Mouse (Mus musculus): ENCODE measurements around the gene Creb3. TPM values are rescaled to one million over a fixed set of nuclear protein-coding genes. Genes with fewer than 3 reads are reported as not detected.
"Not testable (repeated sequence)": the region's sequence is repeated elsewhere in the genome, so short reads cannot be mapped to it uniquely, and the experiment has no call there.

Gene Creb3
- polyA plus RNA-seq, 1 experiment from 2014 or later, result 74.6 TPM

DNA sequence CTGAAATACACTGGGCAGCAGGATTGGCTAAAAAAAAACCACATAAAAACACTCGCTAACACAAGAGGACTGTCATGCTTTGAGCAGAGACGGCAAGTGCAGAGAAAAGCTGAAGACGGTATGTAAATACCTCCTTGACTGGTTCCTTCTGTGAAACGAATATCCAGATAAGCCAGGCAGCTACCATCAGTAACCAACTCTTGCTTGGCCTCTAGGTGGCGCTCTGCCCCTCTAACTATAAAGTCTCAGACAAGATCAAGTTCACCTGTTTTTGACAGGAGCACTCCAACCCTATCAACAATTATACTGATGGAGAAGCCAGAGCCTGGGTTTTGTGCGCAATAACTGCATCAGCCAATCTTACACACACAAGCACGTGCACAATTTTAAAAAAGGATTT, 31.6 kb upstream of the Creb3 start:
- TF ChIP-seq CTCF (IDR thresholded peaks at IDR 0.05), result no peak
- no peaks in the 10 kb centered on the region for H3K27me3 ChIP-seq
- ATAC-seq (no peak), DNase-seq (ENCODE audit: low read depth, low spot score) (no peak)
- in situ Hi-C loops (cut with MboI; ENCODE audit: low pct_unique_long_range_greater_than_20kb), result no loop called here
- CTCF ChIA-PET, result interaction anchor here (0.7 to 2.4 kb wide), 18 partner anchors 10 to 141 kb away, joined by 3 to 12 read pairs (median 4); partner anchors contain the start of genes Arhgef39, Creb3 and Tln1
- POLR2A ChIA-PET, result interaction anchor here (1.3 kb wide), 1 partner anchor 8 kb away, joined by 3 read pairs; no protein-coding TSS in a partner anchor

DNA sequence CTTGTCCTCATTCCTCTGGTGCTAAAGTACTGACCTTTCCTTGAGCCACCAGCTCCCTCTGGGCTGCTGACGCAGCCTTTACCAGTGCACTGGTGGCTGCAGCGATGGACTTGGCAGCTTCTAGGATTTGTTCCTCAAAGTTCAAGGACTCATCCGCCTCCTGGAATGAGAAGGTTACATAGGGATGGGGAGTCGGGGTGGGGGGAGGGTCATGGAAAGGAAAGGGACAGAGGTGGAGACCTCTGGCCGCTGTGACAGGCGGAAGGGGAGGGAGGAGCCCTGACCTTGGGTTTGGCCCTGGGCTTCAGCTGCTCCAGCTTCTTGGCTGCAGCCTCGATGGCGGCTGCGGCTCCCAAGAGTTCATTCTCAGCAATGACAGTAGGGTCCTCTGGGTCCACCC, 28.9 kb upstream of the Creb3 start:
- no peak for ATAC-seq
- no peak for DNase-seq (ENCODE audit: low read depth, low spot score)
- in situ Hi-C loops (cut with MboI; ENCODE audit: low pct_unique_long_range_greater_than_20kb), result no loop called here
- ChIA-PET POLR2A (no interaction called here), CTCF (interaction anchor here (0.9 kb wide), 1 partner anchor 103 kb away, joined by 3 read pairs; no protein-coding TSS in a partner anchor)
- no peaks in the 10 kb centered on the region for H3K27me3 ChIP-seq
- no peak for TF ChIP-seq CTCF (IDR thresholded peaks at IDR 0.05)

DNA sequence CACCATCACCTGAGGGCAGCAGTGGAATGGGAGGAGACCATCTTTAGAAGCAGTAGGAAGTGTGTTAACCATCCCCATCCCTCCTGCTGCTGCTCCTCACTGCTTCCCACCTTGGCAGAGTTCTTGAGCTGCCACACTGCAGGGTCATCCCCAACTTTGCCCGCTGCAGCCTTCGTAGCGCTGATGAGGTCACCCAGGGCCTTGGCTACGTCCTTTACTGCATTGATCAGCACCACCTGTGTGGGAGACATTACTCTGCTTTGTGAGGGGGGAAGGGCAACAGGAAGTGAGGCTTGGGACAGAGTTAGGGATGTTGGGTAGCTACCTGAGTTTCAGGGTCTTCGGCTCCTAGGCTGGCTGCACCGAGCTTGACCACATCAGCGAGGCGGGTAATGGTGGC, 26.5 kb upstream of the Creb3 start:
- DNase-seq (ENCODE audit: low read depth, low spot score) (no peak), ATAC-seq (no peak)
- CTCF ChIA-PET, result interaction anchor here (0.8 to 0.9 kb wide), 2 partner anchors 9 to 11 kb away, joined by 3 read pairs; no protein-coding TSS in a partner anchor
- in situ Hi-C loops (cut with MboI; ENCODE audit: low pct_unique_long_range_greater_than_20kb), result no loop called here
- no peak for TF ChIP-seq CTCF (IDR thresholded peaks at IDR 0.05)
- POLR2A ChIA-PET, result interaction anchor here (0.6 to 0.9 kb wide), 2 partner anchors 26 to 143 kb away, joined by 3 to 4 read pairs; no protein-coding TSS in a partner anchor
- no peaks in the 10 kb centered on the region for H3K27me3 ChIP-seq

DNA sequence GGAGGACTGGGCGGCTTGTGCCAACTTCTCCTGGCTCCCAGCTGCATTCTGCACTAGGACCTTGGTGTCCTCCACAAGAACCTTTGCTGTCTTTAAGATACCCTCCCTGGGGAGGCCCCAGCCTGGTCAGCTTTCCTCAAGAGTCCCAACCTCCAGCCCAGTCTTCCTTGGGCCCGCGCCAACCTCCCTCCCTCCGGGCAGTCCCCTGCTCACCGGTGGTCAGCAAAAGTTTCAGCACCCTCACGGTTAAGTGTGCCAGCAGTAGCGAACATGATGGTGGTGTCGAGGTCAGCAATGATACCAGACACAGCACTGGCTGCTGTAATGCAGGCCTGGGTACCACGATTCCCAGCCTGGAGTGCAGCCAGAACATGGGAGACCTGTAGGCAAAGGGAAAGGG, 26.1 kb upstream of the Creb3 start:
- TF ChIP-seq CTCF (IDR thresholded peaks at IDR 0.05), result no peak
- CTCF ChIA-PET, result interaction anchor here (0.8 to 0.9 kb wide), 2 partner anchors 9 to 11 kb away, joined by 3 read pairs; no protein-coding TSS in a partner anchor
- no peaks in the 10 kb centered on the region for H3K27me3 ChIP-seq
- DNase-seq (ENCODE audit: low read depth, low spot score), result no peak
- POLR2A ChIA-PET, result interaction anchor here (0.5 to 0.9 kb wide), 2 partner anchors 24 to 25 kb away, joined by 4 to 5 read pairs; no protein-coding TSS in a partner anchor
- in situ Hi-C loops (cut with MboI; ENCODE audit: low pct_unique_long_range_greater_than_20kb), result no loop called here
- ATAC-seq, result no peak

DNA sequence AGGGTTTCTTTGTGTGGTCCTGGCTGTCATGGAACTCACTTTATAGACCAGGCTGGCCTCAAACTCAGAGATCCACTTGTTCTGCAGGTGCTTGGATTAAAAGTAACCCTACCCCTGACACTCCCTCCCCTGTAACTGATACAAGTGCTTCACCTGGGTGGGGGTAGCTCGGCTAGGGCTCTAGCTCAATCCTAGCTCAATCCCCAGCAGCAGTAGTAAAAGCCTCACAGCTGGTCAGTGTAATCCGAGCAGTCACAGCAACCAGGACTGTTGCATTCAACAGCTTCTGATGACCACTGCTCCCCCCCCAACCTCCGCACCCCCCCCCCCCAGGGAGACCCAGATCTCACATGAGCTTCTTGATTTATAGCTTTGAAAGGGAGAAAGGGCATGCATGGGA, 20.1 kb upstream of the Creb3 start:
- CTCF ChIA-PET, result interaction anchor here (1.0 to 1.3 kb wide), 3 partner anchors 11 to 12 kb away, joined by 3 to 9 read pairs (median 3); no protein-coding TSS in a partner anchor
- in situ Hi-C loops (cut with MboI; ENCODE audit: low pct_unique_long_range_greater_than_20kb), result no loop called here
- POLR2A ChIA-PET, result no interaction called here
- ATAC-seq (no peak), DNase-seq (ENCODE audit: low read depth, low spot score) (no peak)
- H3K27me3 ChIP-seq, result no peaks in the 10 kb centered on the region
- TF ChIP-seq CTCF (IDR thresholded peaks at IDR 0.05), result no peak

DNA sequence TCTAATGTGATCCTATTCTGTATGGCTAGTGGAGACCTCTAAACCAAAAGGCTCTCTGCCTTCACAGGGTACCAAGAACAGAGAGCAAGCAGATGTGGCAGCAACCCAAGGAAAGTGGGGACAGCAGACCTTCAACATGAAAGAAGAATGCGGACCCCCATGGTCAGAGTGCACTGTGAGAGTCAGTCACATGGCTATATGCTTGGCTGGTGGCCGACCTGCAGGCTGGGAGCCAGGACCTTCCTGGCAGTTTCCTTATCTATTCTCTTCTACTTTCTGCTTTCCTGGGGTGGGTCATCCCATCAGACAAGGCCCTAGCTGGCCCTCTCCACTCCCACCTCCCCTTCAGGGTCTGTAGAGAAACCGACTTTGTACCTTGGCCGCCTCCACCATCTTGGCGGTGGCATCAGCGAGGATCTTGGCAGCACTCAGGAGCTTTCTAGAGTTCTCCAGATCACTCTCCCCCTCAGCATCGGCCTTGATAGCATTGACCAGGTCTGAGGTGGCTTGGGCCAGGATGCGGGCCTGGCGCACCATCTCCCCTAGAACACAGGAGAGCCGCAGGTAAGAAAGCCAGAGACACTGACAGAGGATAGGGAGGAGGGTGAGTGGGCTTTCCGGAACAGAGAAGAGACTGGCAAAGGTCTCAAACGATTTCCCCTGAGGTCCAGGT, 15.6 kb upstream of the Creb3 start:
- H3K27me3 ChIP-seq, result no peaks in the 10 kb centered on the region
- POLR2A ChIA-PET, result no interaction called here
- CTCF ChIA-PET, result interaction anchor here (1.0 to 1.6 kb wide), 2 partner anchors 11 to 16 kb away, joined by 3 to 5 read pairs; no protein-coding TSS in a partner anchor
- no peak for TF ChIP-seq CTCF (IDR thresholded peaks at IDR 0.05)
- in situ Hi-C loops (cut with MboI; ENCODE audit: low pct_unique_long_range_greater_than_20kb), result no loop called here
- ATAC-seq, result no peak
- no peak for DNase-seq (ENCODE audit: low read depth, low spot score)

DNA sequence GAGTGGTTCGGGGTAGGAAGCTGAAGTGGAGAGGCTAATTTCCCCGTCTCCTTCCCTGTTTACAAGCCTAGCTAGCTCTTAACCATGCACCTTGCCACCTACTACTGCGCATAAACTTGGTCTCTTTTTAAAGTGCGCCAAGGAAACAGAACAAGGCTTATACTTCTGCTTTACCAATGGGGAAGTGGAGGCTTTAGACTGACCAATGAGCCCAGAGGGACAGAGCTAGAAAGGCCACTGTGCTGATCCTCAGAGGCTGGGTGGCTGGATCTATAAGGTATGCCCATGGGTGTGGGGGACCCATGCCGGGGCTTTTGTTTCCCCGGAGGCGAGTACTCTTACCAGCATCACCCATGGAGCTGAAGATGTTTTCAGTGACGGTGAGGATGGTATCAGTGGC, 15.0 kb upstream of the Creb3 start:
- H3K27me3 ChIP-seq, result no peaks in the 10 kb centered on the region
- ChIA-PET CTCF (interaction anchor here (1.0 to 1.6 kb wide), 3 partner anchors 11 to 16 kb away, joined by 3 to 5 read pairs (median 3); no protein-coding TSS in a partner anchor), POLR2A (no interaction called here)
- in situ Hi-C loops (cut with MboI; ENCODE audit: low pct_unique_long_range_greater_than_20kb), result no loop called here
- TF ChIP-seq CTCF (IDR thresholded peaks at IDR 0.05), result no peak
- DNase-seq (ENCODE audit: low read depth, low spot score) (no peak), ATAC-seq (no peak)

DNA sequence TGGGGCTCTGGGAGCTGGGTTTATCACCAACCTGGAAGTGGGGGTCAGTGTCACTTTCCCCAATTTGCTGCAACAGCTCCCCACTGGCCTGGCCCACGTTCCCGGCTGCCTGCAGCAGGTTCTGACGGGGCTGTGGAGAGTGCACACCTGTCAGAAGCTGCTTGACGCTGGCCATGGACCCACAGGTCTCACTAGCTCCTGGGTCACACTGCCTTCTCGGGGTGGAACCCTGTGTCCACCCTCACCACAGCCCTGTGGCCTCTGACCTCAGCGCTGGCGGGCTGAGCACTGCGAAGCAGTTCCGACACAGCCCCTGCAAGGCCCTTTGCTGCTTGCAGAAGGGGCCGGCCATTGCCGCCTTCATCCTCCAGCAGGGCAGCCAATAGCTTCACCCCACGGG, 13.1 kb upstream of the Creb3 start:
- ATAC-seq (no peak), DNase-seq (ENCODE audit: low read depth, low spot score) (no peak)
- in situ Hi-C loops (cut with MboI; ENCODE audit: low pct_unique_long_range_greater_than_20kb), result no loop called here
- ChIA-PET CTCF (interaction anchor here (1.2 kb wide), 2 partner anchors 10 to 18 kb away, joined by 4 read pairs; no protein-coding TSS in a partner anchor), POLR2A (interaction anchor here (0.6 kb wide), 1 partner anchor 35 kb away, joined by 4 read pairs; the partner anchor contains the start of gene Msmp)
- no peaks in the 10 kb centered on the region for H3K27me3 ChIP-seq
- TF ChIP-seq CTCF (IDR thresholded peaks at IDR 0.05), result no peak

DNA sequence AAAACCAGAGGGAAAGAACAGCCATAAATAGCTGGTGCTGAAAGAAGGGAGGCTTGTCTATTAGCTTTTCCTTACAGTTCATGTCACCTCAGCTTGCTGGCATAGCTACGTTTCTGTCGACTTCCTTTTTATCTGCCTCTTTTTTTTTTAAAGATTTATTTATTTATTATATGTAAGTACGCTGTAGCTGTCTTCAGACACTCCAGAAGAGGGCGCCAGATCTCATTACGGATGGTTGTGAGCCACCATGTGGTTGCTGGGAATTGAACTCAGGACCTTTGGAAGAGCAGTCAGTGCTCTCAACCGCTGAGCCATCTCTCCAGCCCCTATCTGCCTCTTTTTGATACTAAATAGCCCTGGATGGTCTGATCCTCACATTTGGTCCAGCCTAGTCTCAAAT, 10.3 kb upstream of the Creb3 start:
- POLR2A ChIA-PET; in situ Hi-C loops (cut with MboI; ENCODE audit: low pct_unique_long_range_greater_than_20kb); H3K27me3 ChIP-seq; DNase-seq (ENCODE audit: low read depth, low spot score); ATAC-seq: not testable (repeated sequence)
- CTCF ChIA-PET, result interaction anchor here (1.2 to 2.1 kb wide), 3 partner anchors 9 to 21 kb away, joined by 3 to 9 read pairs (median 3); partner anchors contain the start of genes Creb3 and Tln1

DNA sequence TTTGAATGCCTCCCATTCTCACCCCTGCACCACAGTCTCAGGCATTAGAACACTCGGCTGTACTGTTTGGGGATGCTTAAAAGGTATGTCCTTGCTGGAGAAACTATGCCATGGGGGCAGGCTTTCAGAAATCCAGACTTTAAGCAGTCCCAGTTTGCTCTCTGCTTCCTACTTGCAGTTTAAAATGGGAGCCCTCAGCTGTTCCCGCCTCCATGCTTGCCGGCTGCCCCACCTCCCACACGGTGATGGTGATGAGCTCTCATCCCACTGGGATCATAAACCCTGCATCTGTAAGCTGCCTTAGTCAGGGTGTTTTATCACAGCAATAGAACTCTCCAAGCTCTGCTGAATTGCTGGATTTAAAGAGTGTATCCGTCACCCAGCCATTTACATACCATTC, 9.7 kb upstream of the Creb3 start:
- in situ Hi-C loops (cut with MboI; ENCODE audit: low pct_unique_long_range_greater_than_20kb), result no loop called here
- ChIA-PET POLR2A (no interaction called here), CTCF (interaction anchor here (1.2 to 2.1 kb wide), 4 partner anchors 9 to 22 kb away, joined by 3 to 9 read pairs (median 3); partner anchors contain the start of genes Creb3 and Tln1)
- DNase-seq (ENCODE audit: low read depth, low spot score) (no peak), ATAC-seq (no peak)
- no peak for TF ChIP-seq CTCF (IDR thresholded peaks at IDR 0.05)
- no peaks in the 10 kb centered on the region for H3K27me3 ChIP-seq

DNA sequence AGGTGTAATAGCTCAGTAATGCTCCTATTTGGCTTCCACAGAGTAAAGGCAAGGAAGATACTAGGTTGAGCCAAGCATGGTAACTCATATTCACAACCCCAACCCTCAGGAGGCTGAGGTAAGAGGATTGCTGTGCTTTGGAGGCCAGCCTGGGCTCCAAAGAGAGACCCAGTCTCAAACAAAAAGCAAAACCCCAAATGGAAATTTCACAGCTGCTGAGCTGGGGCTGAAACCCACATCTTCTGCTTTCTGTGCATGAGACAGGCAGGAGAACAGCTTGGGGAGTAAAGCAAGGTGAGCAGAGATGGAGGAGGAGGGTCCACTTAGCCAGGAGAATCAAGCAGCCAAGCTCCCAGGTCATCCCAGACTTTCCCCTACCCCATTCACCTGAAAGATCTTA, 8.2 kb upstream of the Creb3 start:
- TF ChIP-seq CTCF (IDR thresholded peaks at IDR 0.05), result no peak
- in situ Hi-C loops (cut with MboI; ENCODE audit: low pct_unique_long_range_greater_than_20kb), result no loop called here
- ChIA-PET CTCF (interaction anchor here (0.9 kb wide), 1 partner anchor 23 kb away, joined by 5 read pairs; no protein-coding TSS in a partner anchor), POLR2A (no interaction called here)
- no peaks in the 10 kb centered on the region for H3K27me3 ChIP-seq
- no peak for ATAC-seq
- no peak for DNase-seq (ENCODE audit: low read depth, low spot score)
